Mouse (Mus musculus): ENCODE data around the gene Rybp. TPM values are rescaled to one million over a fixed set of nuclear protein-coding genes. Genes with fewer than 3 reads are reported as not detected.

The Rybp gene
- polyA plus RNA-seq, 1 experiment from 2014 or later: 13.8 TPM

DNA sequence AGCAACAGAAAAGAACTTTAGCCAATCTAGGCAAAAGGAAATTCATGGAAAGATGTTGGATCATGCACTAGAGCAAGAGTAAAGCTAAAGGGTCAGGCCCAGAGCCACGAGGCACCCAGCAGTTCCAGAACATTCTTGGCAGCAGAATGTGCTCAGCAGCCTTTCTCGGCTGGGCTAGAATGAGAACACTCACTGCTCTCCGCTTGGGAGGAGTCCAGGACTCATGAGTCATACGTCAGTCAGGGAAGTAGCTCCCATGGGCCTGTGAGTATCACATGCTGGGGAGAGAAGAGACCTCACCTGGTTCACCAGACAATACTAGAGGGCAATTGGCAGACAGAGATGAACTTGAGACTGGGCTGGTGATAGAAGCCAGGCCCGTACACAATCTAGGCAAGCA lies 39.8 kb upstream of the Rybp start:
- Histone ChIP-seq H3K27ac (ENCODE audit: low read depth) (no peak overlapping the region), H3K4me3 (ENCODE audit: low read depth, low read length) (no peak overlapping the region), H3K4me2 (ENCODE audit: low read length) (no peak overlapping the region), H3K36me3 (ENCODE audit: control insufficient read depth, insufficient read depth, low read length) (no peaks in the 10 kb centered on the region), H3K27me3 (replicated peaks; ENCODE audit: control insufficient read depth, insufficient read depth, low read length) (no peaks in the 10 kb centered on the region), H3K9me3 (ENCODE audit: control insufficient read depth, low read length) (no peaks in the 10 kb centered on the region), H3K4me1 (replicated peaks; ENCODE audit: control insufficient read depth, insufficient read depth, low read length) (peaks cover 3% of the 10 kb centered on the region; the same call in 1 of the 2 replicates), H3K9ac (ENCODE audit: low read length) (no peak overlapping the region)
- ATAC-seq (replicated peaks; ENCODE audit: low FRiP score, low TSS enrichment, low read depth) (peak; percentile 50; the same call in 1 of the 2 replicates), DNase-seq (ENCODE audit: low spot score) (peak; percentile 61)
- WGBS: 58% methylated on average over 5 of the region's 5 CpGs

DNA sequence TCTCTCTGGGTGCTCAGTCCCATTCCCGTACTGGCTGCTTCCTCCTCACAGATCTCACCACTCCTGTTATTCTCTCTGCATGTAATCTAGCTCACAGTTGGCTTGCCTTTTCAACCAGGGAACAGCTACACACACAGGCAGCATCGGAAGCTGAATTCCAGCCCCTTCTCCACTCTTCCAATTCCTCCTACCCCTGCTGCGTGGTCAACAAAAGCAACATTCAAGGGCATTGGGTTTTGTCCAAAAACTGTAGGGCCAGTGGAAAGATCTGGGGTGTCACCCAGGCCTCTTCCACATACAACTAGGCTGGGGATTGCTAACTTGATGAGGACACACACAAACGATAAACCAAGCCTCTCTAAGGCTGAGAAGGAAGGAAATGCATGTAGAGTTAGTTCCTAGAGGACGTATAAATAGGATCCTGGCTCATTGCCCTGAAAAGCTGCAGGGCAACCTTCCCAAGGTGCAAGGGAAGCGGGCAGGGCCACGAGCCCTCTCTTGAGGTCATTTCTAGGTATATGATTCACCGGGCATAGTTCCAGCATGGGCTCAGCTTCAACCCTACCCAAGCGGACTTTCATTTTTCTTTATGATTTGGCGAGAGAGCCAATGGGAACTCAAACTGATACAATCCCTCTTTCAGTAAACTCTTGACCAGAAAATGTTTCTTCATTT lies 36.6 kb upstream of the Rybp start:
- Histone ChIP-seq H3K4me2 (ENCODE audit: low read length) (no peak overlapping the region), H3K36me3 (ENCODE audit: control insufficient read depth, insufficient read depth, low read length) (no peaks in the 10 kb centered on the region), H3K9ac (ENCODE audit: low read length) (no peak overlapping the region), H3K9me3 (ENCODE audit: control insufficient read depth, low read length) (no peaks in the 10 kb centered on the region), H3K4me3 (ENCODE audit: low read depth, low read length) (no peak overlapping the region), H3K27me3 (replicated peaks; ENCODE audit: control insufficient read depth, insufficient read depth, low read length) (no peaks in the 10 kb centered on the region), H3K27ac (ENCODE audit: low read depth) (no peak overlapping the region), H3K4me1 (replicated peaks; ENCODE audit: control insufficient read depth, insufficient read depth, low read length) (no peaks in the 10 kb centered on the region)
- DNase-seq (ENCODE audit: low spot score) (no peak), ATAC-seq (replicated peaks; ENCODE audit: low FRiP score, low TSS enrichment, low read depth) (no peak)
- 80% methylated on average over 10 of the region's 10 CpGs for WGBS

DNA sequence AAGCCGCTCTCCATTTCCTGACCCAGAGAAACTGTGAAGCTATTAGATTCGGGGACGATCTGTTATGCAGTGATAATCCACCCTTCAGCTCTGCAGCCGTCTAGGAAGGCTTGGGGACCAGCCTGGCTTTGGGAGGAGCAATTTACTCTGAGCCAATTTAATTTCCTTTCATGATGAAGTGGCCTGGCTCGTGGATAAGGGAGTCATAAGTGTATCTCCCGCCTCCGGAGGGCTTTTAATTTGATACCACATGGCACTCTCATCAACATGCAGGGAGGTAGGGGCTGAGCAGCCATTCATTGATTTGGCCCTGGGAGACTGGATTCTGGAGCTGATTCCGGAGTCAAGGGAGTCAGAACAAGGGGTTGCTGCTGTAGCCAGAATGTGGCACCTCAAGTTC lies 35.3 kb upstream of the Rybp start:
- no peak for ATAC-seq (replicated peaks; ENCODE audit: low FRiP score, low TSS enrichment, low read depth)
- no peak overlapping the region for H3K4me3 ChIP-seq (ENCODE audit: low read depth, low read length)
- 48% methylated on average over 8 of the region's 8 CpGs for WGBS

DNA sequence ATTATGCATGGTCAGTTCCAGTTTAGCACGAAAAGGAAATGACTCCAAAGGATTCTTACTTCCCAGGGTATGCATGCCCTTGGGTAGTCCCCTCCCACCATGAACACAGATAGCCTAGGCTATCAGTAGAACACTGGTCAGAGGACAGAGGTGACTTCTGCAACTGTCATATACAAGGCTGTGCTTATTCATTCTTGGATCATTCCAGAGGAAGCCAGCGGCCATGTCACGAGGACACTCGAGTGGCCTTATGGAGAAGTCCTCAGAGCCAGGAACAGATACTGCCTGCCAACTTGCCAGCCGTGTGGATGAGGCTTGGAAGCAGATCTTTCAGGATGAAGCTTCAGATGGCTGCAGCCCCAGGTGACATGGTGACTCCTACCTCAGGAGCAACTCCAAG lies 34.9 kb upstream of the Rybp start:
- Histone ChIP-seq H3K9ac (ENCODE audit: low read length) (no peak overlapping the region), H3K27ac (ENCODE audit: low read depth) (no peak overlapping the region), H3K4me1 (replicated peaks; ENCODE audit: control insufficient read depth, insufficient read depth, low read length) (no peaks in the 10 kb centered on the region), H3K36me3 (ENCODE audit: control insufficient read depth, insufficient read depth, low read length) (no peaks in the 10 kb centered on the region), H3K27me3 (replicated peaks; ENCODE audit: control insufficient read depth, insufficient read depth, low read length) (no peaks in the 10 kb centered on the region), H3K4me2 (ENCODE audit: low read length) (no peak overlapping the region), H3K9me3 (ENCODE audit: control insufficient read depth, low read length) (no peaks in the 10 kb centered on the region), H3K4me3 (ENCODE audit: low read depth, low read length) (no peak overlapping the region)
- ATAC-seq (replicated peaks; ENCODE audit: low FRiP score, low TSS enrichment, low read depth): no peak
- 87% methylated on average over 5 of the region's 5 CpGs for WGBS
- no peak for DNase-seq (ENCODE audit: low spot score)

More for the DNA sequence above, 35.3 kb upstream of the Rybp start:
- no peaks in the 10 kb centered on the region for H3K27me3 ChIP-seq (replicated peaks; ENCODE audit: control insufficient read depth, insufficient read depth, low read length)
- no peak overlapping the region for H3K4me2 ChIP-seq (ENCODE audit: low read length)
- H3K9ac ChIP-seq (ENCODE audit: low read length): no peak overlapping the region
- DNase-seq (ENCODE audit: low spot score): no peak
- H3K36me3 ChIP-seq (ENCODE audit: control insufficient read depth, insufficient read depth, low read length): no peaks in the 10 kb centered on the region
- H3K4me1 ChIP-seq (replicated peaks; ENCODE audit: control insufficient read depth, insufficient read depth, low read length): no peaks in the 10 kb centered on the region
- no peak overlapping the region for H3K27ac ChIP-seq (ENCODE audit: low read depth)
- H3K9me3 ChIP-seq (ENCODE audit: control insufficient read depth, low read length): no peaks in the 10 kb centered on the region

DNA sequence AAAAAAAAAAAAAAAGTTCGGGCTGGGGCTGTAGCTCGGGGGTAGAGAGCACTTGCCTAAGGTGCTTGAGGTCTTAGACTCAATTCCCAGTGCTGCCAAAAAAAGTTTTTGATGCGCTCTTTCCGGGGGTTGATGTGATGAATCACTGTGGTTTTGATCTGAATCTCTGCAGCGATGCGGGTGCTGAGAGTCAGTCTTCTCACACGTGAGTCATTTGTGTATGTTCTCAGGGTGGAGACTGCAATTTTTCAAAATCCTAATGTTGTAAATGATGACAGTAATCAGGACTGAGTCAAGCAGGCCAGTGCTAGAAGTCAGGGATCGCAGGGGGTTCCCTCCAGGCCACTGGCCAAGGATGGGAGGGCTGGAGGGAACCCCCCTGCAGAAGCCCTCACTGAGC lies 26.9 kb upstream of the Rybp start:
- no peak overlapping the region for H3K27ac ChIP-seq (ENCODE audit: low read depth)
- WGBS: 43% methylated on average over 8 of the region's 8 CpGs
- no peak overlapping the region for H3K9ac ChIP-seq (ENCODE audit: low read length)
- H3K4me1 ChIP-seq (replicated peaks; ENCODE audit: control insufficient read depth, insufficient read depth, low read length): no peaks in the 10 kb centered on the region
- ATAC-seq (replicated peaks; ENCODE audit: low FRiP score, low TSS enrichment, low read depth) (no peak), DNase-seq (ENCODE audit: low spot score) (no peak)
- H3K27me3 ChIP-seq (replicated peaks; ENCODE audit: control insufficient read depth, insufficient read depth, low read length): no peaks in the 10 kb centered on the region
- no peak overlapping the region for H3K4me2 ChIP-seq (ENCODE audit: low read length)
- no peak overlapping the region for H3K4me3 ChIP-seq (ENCODE audit: low read depth, low read length)
- no peaks in the 10 kb centered on the region for H3K36me3 ChIP-seq (ENCODE audit: control insufficient read depth, insufficient read depth, low read length)
- no peaks in the 10 kb centered on the region for H3K9me3 ChIP-seq (ENCODE audit: control insufficient read depth, low read length)

DNA sequence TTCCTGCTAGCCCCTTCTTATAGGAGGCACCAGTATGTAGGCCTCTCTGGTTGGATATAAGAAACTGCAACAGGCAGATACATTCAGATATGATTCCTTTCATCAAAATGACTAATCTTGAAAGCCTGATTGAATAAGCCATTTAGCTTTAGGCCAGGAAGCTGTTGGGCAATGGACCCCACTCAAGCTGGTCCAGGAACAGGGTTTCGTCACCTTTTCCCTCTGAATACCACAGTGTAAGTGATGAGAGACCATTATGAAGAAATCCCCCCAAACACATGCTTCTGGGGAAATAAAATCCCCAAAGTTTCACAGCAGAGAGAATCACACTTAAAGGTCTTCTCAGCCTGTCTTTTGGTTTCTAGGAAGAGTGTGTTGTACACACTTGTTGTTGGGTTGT lies 23.9 kb upstream of the Rybp start:
- WGBS: 85% methylated on average over 1 of the region's 1 CpGs
- H3K4me3 ChIP-seq (ENCODE audit: low read depth, low read length): no peak overlapping the region
- ATAC-seq (replicated peaks; ENCODE audit: low FRiP score, low TSS enrichment, low read depth) (no peak), DNase-seq (ENCODE audit: low spot score) (no peak)
- no peaks in the 10 kb centered on the region for H3K27me3 ChIP-seq (replicated peaks; ENCODE audit: control insufficient read depth, insufficient read depth, low read length)
- H3K4me1 ChIP-seq (replicated peaks; ENCODE audit: control insufficient read depth, insufficient read depth, low read length): no peaks in the 10 kb centered on the region
- no peaks in the 10 kb centered on the region for H3K36me3 ChIP-seq (ENCODE audit: control insufficient read depth, insufficient read depth, low read length)
- no peak overlapping the region for H3K9ac ChIP-seq (ENCODE audit: low read length)
- H3K4me2 ChIP-seq (ENCODE audit: low read length): no peak overlapping the region
- H3K27ac ChIP-seq (ENCODE audit: low read depth): no peak overlapping the region
- H3K9me3 ChIP-seq (ENCODE audit: control insufficient read depth, low read length): no peaks in the 10 kb centered on the region

DNA sequence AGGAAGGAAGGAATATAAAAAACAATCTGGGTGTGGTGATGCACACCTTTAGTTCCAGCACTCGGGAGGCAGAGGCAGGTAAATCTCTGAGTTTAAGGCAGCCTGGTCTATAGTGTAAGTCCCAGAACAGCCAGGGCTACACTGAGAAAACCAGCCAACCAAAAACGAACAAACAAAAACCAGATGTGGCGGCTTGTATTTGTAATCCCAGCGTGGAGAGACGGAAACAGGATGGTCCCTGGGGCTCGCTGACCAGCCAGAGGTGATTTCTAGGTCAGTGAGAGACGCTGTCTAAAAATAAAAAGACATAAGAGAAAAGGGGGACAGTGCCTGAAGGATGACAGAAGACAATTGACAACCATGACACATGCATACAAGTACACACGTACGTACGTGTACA lies 17.5 kb upstream of the Rybp start:
- no peaks in the 10 kb centered on the region for H3K9me3 ChIP-seq (ENCODE audit: control insufficient read depth, low read length)
- DNase-seq (ENCODE audit: low spot score): no peak
- no peaks in the 10 kb centered on the region for H3K36me3 ChIP-seq (ENCODE audit: control insufficient read depth, insufficient read depth, low read length)
- H3K27ac ChIP-seq (ENCODE audit: low read depth): no peak overlapping the region
- 73% methylated on average over 10 of the region's 10 CpGs for WGBS
- H3K4me3 ChIP-seq (ENCODE audit: low read depth, low read length): no peak overlapping the region
- H3K9ac ChIP-seq (ENCODE audit: low read length): no peak overlapping the region
- no peaks in the 10 kb centered on the region; the same call in 1 of the 2 replicates for H3K4me1 ChIP-seq (replicated peaks; ENCODE audit: control insufficient read depth, insufficient read depth, low read length)
- ATAC-seq (replicated peaks; ENCODE audit: low FRiP score, low TSS enrichment, low read depth): no peak
- no peaks in the 10 kb centered on the region for H3K27me3 ChIP-seq (replicated peaks; ENCODE audit: control insufficient read depth, insufficient read depth, low read length)
- H3K4me2 ChIP-seq (ENCODE audit: low read length): no peak overlapping the region

DNA sequence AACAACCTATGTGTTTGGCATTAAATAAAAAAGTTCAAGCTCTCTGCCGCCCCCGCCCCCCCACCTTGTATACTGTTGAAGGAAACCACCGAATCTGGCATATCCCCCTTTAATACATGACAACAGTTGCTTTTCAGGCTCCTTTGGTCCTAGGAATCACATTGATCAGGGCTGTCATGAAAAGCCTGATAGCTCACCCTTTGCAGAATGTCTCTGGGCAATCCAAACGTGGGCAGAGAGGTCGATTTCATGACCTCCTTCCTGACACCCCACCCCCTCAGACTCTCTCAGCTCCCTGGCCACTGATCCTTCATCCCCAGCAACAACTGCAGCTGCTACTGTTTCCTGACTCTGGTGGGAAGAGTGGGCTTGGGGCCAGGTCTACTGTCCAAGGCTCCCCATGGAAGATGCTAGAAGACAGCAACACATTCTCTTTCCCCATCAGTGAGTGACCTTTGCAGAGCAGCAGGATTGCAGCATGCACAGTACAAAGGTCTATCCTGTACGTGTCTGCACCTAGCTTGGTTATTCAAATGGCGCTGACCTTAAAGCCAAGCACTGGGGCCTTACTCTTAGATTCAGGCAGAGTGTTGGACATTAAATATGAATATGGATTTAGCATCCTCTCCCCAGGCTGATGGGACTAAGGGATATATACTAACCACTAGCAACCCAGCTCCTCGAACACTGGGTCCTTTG lies 14.3 kb upstream of the Rybp start:
- 59% methylated on average over 8 of the region's 8 CpGs for WGBS
- H3K9ac ChIP-seq (ENCODE audit: low read length): no peak overlapping the region
- no peak for ATAC-seq (replicated peaks; ENCODE audit: low FRiP score, low TSS enrichment, low read depth)
- H3K27ac ChIP-seq (ENCODE audit: low read depth): no peak overlapping the region
- no peak overlapping the region for H3K4me2 ChIP-seq (ENCODE audit: low read length)
- H3K4me1 ChIP-seq (replicated peaks; ENCODE audit: control insufficient read depth, insufficient read depth, low read length): no peaks in the 10 kb centered on the region; the same call in 1 of the 2 replicates
- DNase-seq (ENCODE audit: low spot score): no peak
- H3K36me3 ChIP-seq (ENCODE audit: control insufficient read depth, insufficient read depth, low read length): no peaks in the 10 kb centered on the region
- no peaks in the 10 kb centered on the region for H3K27me3 ChIP-seq (replicated peaks; ENCODE audit: control insufficient read depth, insufficient read depth, low read length)
- H3K4me3 ChIP-seq (ENCODE audit: low read depth, low read length): no peak overlapping the region
- no peaks in the 10 kb centered on the region for H3K9me3 ChIP-seq (ENCODE audit: control insufficient read depth, low read length)

DNA sequence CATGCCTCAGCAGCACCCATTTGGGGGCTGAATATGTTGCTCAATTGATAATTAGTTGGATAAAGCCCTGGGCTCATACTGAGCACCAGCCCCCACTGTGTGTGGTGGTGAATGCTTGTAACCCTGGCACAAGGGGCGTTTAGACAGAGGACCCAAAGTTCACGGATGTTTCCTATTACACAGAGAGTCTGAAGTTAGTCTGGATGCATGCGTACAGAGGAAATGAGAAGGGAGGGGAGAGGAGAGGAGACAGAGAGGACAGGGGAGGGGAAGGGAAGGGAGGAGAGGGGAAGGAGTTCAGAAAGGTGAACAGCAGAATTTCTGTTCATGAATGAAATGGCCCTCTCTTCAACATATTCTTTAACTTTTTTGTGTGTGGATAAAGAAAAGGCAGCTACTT lies 13.5 kb upstream of the Rybp start:
- H3K36me3 ChIP-seq (ENCODE audit: control insufficient read depth, insufficient read depth, low read length): no peaks in the 10 kb centered on the region
- H3K4me1 ChIP-seq (replicated peaks; ENCODE audit: control insufficient read depth, insufficient read depth, low read length): no peaks in the 10 kb centered on the region; the same call in 1 of the 2 replicates
- DNase-seq (ENCODE audit: low spot score): no peak
- no peak for ATAC-seq (replicated peaks; ENCODE audit: low FRiP score, low TSS enrichment, low read depth)
- H3K27me3 ChIP-seq (replicated peaks; ENCODE audit: control insufficient read depth, insufficient read depth, low read length): no peaks in the 10 kb centered on the region
- H3K27ac ChIP-seq (ENCODE audit: low read depth): no peak overlapping the region
- H3K9me3 ChIP-seq (ENCODE audit: control insufficient read depth, low read length): no peaks in the 10 kb centered on the region
- H3K4me2 ChIP-seq (ENCODE audit: low read length): no peak overlapping the region
- WGBS: 21% methylated on average over 3 of the region's 3 CpGs
- no peak overlapping the region for H3K9ac ChIP-seq (ENCODE audit: low read length)
- H3K4me3 ChIP-seq (ENCODE audit: low read depth, low read length): no peak overlapping the region

Data from intestine, embryonic 14.5 days (tissue).